Mouse (Mus musculus) hindbrain, embryonic 11.5 days (tissue): ENCODE data around the gene Igll1. TPM values are rescaled to one million over a fixed set of nuclear protein-coding genes. Genes with fewer than 3 reads are reported as not detected.

ENCODE experiments used
- ATAC-seq: fragments of 200-750 bp; cut with Nextera tagmentation; 2 replicates; pipeline ENCODE4 v1.8.0; 2017; ENCODE audit warnings: mild to moderate bottlenecking, moderate TSS enrichment, moderate library complexity; ENCODE audit not compliant: low FRiP score
- DNase-seq: peaks from one replicate; pipeline ENCODE4 v3.0.0-alpha.2; 2015; ENCODE audit warnings: low spot score
- H3K27ac ChIP-seq: fragments of 300-500 bp; sonication (generic); 2 replicates; pipeline ENCODE4 v1.5.1; 2014; ENCODE audit warnings: mild to moderate bottlenecking, low read depth, low read length
- H3K27me3 ChIP-seq: fragments of 300-500 bp; sonication (generic); 2 replicates; pipeline ENCODE4 v1.6.1; 2014; ENCODE audit warnings: mild to moderate bottlenecking, low read length, moderate library complexity, mixed read lengths; ENCODE audit not compliant: control insufficient read depth, insufficient read depth
- H3K36me3 ChIP-seq: fragments of 300-500 bp; sonication (generic); 2 replicates; pipeline ENCODE4 v1.6.1; 2014; ENCODE audit warnings: mild to moderate bottlenecking, low read length, moderate library complexity, mixed read lengths; ENCODE audit not compliant: control insufficient read depth, insufficient read depth
- H3K4me1 ChIP-seq: fragments of 300-500 bp; sonication (generic); replicated peaks from 2 replicates; pipeline ENCODE4 v1.6.1; 2014; ENCODE audit warnings: low read length, mixed read lengths; ENCODE audit not compliant: control insufficient read depth, insufficient read depth
- H3K4me2 ChIP-seq: fragments of 300-500 bp; sonication (generic); replicated peaks from 2 replicates; pipeline ENCODE4 v1.6.1; 2014; ENCODE audit warnings: mild to moderate bottlenecking, low read depth, low read length
- H3K4me3 ChIP-seq: fragments of 300-500 bp; sonication (generic); 2 replicates; pipeline ENCODE4 v1.5.1; 2014; ENCODE audit warnings: low read depth, low read length
- H3K9ac ChIP-seq: fragments of 300-500 bp; sonication (generic); 2 replicates; pipeline ENCODE4 v1.6.1; 2014; ENCODE audit warnings: low read depth, low read length
- H3K9me3 ChIP-seq: fragments of 300-500 bp; sonication (generic); 2 replicates; pipeline ENCODE4 v1.6.1; 2016; ENCODE audit warnings: low read length; ENCODE audit not compliant: control insufficient read depth
- WGBS: fragments of 180-500 bp; shearing (Covaris S2); extraction: QIAGEN DNeasy Blood & Tissue Kit; methylation state at CpG from one replicate; pipeline ENCODE4 v1.1.7; 2014; 5-methylcytosine and 5-hydroxymethylcytosine counted together
- polyA plus RNA-seq: library from polyadenylated mRNA; unstranded; fragments of >200 nt; fragmentation: Nextera tagmentation; extraction: Ambion mirVana; gene quantifications from 2 replicates; pipeline ENCODE4 v1.2.1, GENCODE M21; 2014

Gene Igll1
- not detected in 2 replicates for polyA plus RNA-seq

DNA sequence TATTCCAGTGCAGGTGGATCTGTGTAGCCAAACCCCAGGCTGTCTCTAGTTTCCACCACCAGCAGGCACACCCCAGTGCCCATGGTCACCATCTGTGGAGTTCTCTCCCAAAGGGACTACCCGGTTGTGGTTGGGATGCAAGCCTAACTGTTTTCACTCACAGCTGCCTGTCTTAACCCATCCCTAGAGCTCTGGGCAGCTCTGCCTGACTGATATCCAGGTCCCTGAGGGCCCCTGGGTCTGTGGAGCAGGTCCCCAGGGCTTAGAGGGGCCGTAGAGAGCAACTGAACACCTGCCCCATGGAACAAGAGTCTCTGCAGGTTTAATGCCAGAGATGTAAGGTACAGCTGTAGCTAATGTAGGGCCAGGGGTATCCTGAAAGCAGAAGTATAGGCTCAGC is at the start of gene Igll1:
TSS of gene Igll1 (minus strand) at position 8 of the 400 bp plus-strand sequence.
- no peak within 1 kb of the TSS for H3K9ac ChIP-seq
- no peak for DNase-seq
- H3K27ac ChIP-seq, result no peak within 1 kb of the TSS
- whole genome bisulfite sequencing, result 79% methylated on average over 2 of the region's 2 CpGs
- H3K4me1 ChIP-seq, result no peaks in the 10 kb centered on the region
- no peaks in the 10 kb centered on the region for H3K9me3 ChIP-seq
- no peaks in the 10 kb centered on the region for H3K36me3 ChIP-seq
- no peak for ATAC-seq
- H3K4me3 ChIP-seq, result no peak within 1 kb of the TSS
- H3K27me3 ChIP-seq, result no peaks in the 10 kb centered on the region
- H3K4me2 ChIP-seq, result no peak within 1 kb of the TSS

GRCm38 (mm10) chr16:16913440-16913839 is 49.7 kb upstream of the Igll1 start:
- ATAC-seq, result no peak
- no peak overlapping the region for H3K9ac ChIP-seq
- DNase-seq, result no peak
- no peak overlapping the region for H3K4me2 ChIP-seq
- no peaks in the 10 kb centered on the region for H3K27me3 ChIP-seq
- WGBS, result 92% methylated on average over 1 of the region's 1 CpGs
- H3K9me3 ChIP-seq, result no peaks in the 10 kb centered on the region
- no peak overlapping the region for H3K4me3 ChIP-seq
- H3K27ac ChIP-seq, result no peak overlapping the region
- no peaks in the 10 kb centered on the region for H3K4me1 ChIP-seq
- peaks cover 10% of the 10 kb centered on the region for H3K36me3 ChIP-seq

DNA sequence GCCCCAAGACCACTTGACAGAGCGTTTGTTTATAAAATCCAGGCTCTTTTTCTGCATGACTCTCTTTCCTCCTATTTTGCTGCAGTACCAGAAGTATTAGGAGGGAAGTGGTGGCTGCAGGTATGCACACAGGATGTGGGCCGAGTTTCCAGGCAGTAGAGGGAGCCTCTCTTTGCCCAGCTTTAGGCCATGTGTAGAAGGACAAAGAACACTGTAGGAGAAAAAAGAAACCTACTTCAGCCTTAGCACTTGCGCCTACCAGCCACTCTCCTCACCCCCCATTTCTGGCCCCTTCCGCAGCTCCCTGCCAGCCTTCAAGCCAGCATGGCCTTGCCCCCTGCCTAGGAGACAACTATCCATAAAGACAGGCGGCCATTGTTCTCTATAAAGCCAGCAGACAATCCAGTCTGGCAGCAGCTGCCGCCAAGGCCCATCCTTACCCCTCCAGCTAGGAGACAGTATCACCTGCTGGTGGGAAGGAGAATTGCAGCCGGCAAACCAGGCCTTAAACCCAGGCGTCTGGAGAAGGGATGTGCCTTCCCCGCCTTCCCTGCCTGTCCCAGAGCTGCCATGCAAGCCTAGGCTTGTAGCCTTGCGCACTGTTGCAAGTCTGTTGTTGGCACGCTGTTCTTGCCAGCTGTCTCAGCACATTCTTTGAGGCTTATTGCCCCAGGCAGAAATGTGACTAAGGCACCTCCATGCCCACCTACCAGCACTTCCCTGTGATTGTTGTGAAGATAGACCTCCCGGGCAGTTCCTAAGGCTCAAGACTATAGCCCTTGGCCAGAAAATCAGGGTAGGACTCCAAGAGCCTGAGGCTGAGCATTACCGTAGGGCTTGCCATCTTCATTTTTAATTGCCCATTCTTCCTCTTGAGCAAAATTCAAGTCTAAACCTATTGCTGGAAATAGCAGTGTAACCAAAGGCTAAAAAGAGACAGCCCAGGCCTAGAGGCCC is 48.1 kb upstream of the Igll1 start:
- no peak overlapping the region for H3K9ac ChIP-seq
- H3K27ac ChIP-seq, result peak overlapping the region; percentile 70
- DNase-seq (peak; percentile 90), ATAC-seq (peak; percentile 96)
- H3K27me3 ChIP-seq, result no peaks in the 10 kb centered on the region
- H3K4me2 ChIP-seq, result no peak overlapping the region
- WGBS, result 37% methylated on average over 13 of the region's 13 CpGs
- H3K4me3 ChIP-seq, result no peak overlapping the region
- no peaks in the 10 kb centered on the region for H3K9me3 ChIP-seq
- peaks cover 10% of the 10 kb centered on the region for H3K36me3 ChIP-seq
- no peaks in the 10 kb centered on the region for H3K4me1 ChIP-seq

- no peaks in the 10 kb centered on the region for H3K4me1 ChIP-seq
- DNase-seq, result no peak
- H3K4me2 ChIP-seq, result no peak overlapping the region
- H3K27me3 ChIP-seq, result no peaks in the 10 kb centered on the region
- no peak for ATAC-seq
- peaks cover 9% of the 10 kb centered on the region for H3K36me3 ChIP-seq
- 81% methylated on average over 6 of the region's 6 CpGs for WGBS
- H3K9me3 ChIP-seq, result no peaks in the 10 kb centered on the region
- H3K27ac ChIP-seq, result no peak overlapping the region
- H3K4me3 ChIP-seq, result no peak overlapping the region
- no peak overlapping the region for H3K9ac ChIP-seq
Observed at GRCm38 (mm10) chr16:16907799-16908198, 44.0 kb upstream of the Igll1 start.

DNA sequence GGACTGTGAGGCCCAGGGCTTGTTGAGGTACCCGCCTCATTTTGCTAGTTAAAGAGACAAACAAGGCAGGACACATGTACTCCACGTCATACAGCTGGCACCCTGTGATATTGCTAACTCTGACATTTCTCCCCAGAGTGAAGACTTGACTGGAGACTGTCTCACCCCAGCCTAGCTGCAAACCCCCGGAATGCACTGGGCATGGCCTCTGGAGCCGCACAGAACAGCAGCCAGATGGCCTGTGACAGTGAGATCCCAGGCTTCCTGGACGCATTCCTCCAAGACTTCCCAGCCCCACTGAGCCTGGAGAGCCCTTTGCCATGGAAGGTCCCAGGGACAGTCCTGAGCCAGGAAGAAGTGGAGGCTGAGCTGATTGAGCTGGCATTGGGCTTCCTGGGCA is 39.4 kb upstream of the Igll1 start:
- Histone ChIP-seq H3K27me3 (no peaks in the 10 kb centered on the region), H3K9me3 (no peaks in the 10 kb centered on the region), H3K36me3 (0 out of 2 replicates have a peak, but pooled peaks cover 3% of the 10 kb centered on the region), H3K4me3 (no peak overlapping the region), H3K27ac (no peak overlapping the region), H3K9ac (no peak overlapping the region), H3K4me2 (no peak overlapping the region), H3K4me1 (no peaks in the 10 kb centered on the region)
- 85% methylated on average over 5 of the region's 5 CpGs for WGBS
- DNase-seq (no peak), ATAC-seq (no peak)

DNA sequence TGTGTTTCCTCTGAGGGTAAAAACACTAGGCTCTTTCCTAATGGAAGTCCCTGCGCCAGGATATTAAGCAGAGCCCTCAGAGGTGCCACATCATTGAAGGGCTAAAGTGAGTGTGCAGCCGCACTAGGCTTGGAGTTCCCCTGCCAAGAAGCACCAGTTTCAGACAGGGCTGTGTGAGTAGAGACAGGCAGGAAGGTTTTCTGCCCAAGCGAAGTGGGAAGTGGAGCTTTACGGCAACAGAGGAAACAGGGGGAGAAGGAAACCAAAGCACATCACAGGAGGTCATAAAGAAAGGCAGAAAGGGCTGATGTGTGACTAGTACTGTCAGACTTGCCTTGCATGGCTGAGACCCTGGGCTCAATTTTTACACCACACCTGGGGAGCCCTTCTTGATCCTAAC is 38.5 kb upstream of the Igll1 start:
- H3K9ac ChIP-seq, result no peak overlapping the region
- WGBS, result 89% methylated on average over 4 of the region's 4 CpGs
- no peaks in the 10 kb centered on the region for H3K4me1 ChIP-seq
- 0 out of 2 replicates have a peak, but pooled peaks cover 3% of the 10 kb centered on the region for H3K36me3 ChIP-seq
- no peak overlapping the region for H3K27ac ChIP-seq
- DNase-seq (no peak), ATAC-seq (no peak)
- H3K4me2 ChIP-seq, result no peak overlapping the region
- H3K9me3 ChIP-seq, result no peaks in the 10 kb centered on the region
- H3K4me3 ChIP-seq, result no peak overlapping the region
- no peaks in the 10 kb centered on the region for H3K27me3 ChIP-seq

- no peaks in the 10 kb centered on the region for H3K4me1 ChIP-seq
- H3K27me3 ChIP-seq, result no peaks in the 10 kb centered on the region
- H3K27ac ChIP-seq, result no peak overlapping the region
- H3K4me2 ChIP-seq, result peak overlapping the region; percentile 72
- ATAC-seq (no peak; the same call in 1 of the 2 replicates), DNase-seq (peak; percentile 35)
- H3K9ac ChIP-seq, result peak overlapping the region; percentile 79
- peaks cover 3% of the 10 kb centered on the region; the same call in 1 of the 2 replicates for H3K36me3 ChIP-seq
- 37% methylated on average over 10 of the region's 10 CpGs for WGBS
- H3K9me3 ChIP-seq, result no peaks in the 10 kb centered on the region
- peak overlapping the region; percentile 59 for H3K4me3 ChIP-seq
Observed at GRCm38 (mm10) chr16:16897056-16897584, 33.3 kb upstream of the Igll1 start.

DNA sequence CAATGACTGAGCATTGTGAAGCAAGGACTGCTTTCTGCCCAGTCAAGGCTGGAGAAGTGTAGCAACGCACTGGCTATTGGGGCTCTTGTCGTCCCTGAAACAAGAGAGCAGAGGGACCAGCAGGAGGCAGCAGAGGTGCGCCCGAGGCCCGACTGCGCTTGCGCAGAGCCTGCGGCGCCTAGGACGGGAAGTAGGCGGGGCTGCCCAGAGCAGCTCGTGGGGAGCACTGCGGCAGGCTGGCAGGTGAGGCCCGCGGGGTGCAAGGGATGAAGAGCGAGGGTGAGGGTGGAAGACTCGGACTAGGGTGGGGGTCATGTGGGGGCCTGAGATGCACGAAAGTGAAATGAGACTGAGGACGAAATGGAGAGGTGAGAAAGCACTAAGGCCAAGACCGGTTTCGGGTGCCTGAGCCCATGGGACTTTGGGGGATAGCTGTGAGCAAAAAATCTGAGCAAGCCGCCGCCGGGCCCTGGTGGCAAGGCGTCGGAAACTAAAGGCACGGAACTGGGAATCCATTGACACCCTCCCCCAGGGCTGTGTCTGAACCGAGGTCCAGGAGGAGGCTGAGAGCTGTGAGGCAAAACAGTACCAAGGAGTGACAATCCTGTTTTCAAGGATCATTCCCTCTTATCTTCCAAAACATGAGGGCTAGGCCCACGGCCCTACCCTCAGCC is 32.7 kb upstream of the Igll1 start, which contains the start of gene Ppm1f:
TSS of gene Ppm1f (plus strand) at position 88 of the 674 bp plus-strand sequence.
- ATAC-seq (peak; percentile 93), DNase-seq (peak; percentile 96)
- H3K4me3 ChIP-seq, result peak within 1 kb of the TSS; percentile 59
- H3K36me3 ChIP-seq, result peaks cover 3% of the 10 kb centered on the region; the same call in 1 of the 2 replicates
- H3K27ac ChIP-seq, result 0 out of 2 replicates have a peak within 1 kb of the TSS, but pooled peaks have one; percentile 27
- H3K9me3 ChIP-seq, result no peaks in the 10 kb centered on the region
- no peaks in the 10 kb centered on the region for H3K4me1 ChIP-seq
- H3K27me3 ChIP-seq, result no peaks in the 10 kb centered on the region
- peak within 1 kb of the TSS; percentile 72 for H3K4me2 ChIP-seq
- peak within 1 kb of the TSS; percentile 79 for H3K9ac ChIP-seq
- WGBS, result under 1% methylated on average over 29 of the region's 29 CpGs
